Mouse (Mus musculus) erythroblast, adult 5-6 weeks (primary cell): ENCODE data around the gene Sdf2. TPM values are rescaled to one million over a fixed set of nuclear protein-coding genes. Genes with fewer than 3 reads are reported as not detected.

Experiments
- ATAC-seq: replicated peaks from 2 replicates; pipeline ENCODE4 v1.8.0; 2016; ENCODE audit warnings: moderate number of reproducible peaks, mild to moderate bottlenecking, moderate TSS enrichment, inconsistent platforms; ENCODE audit not compliant: poor library complexity, low FRiP score, severe bottlenecking
- total RNA-seq, 2 experiments: library from RNA; stranded (forward) in 1 of 2; stranded (reverse) in 1 of 2; fragments of 150-400 nt in 1 of 2; fragments of 200-764, 138-1000 nt in 1 of 2; gene quantifications; 2 replicates each; pipeline versions ENCODE4 v1.2.3 to v1.2.4; 2015 to 2017; ENCODE audit warnings: low replicate concordance in 2 of 2

Sdf2 gene
- total RNA-seq (2015; ENCODE audit: low replicate concordance) (18.8 and 19.4 TPM in 2 replicates), total RNA-seq (2017; ENCODE audit: low replicate concordance) (16.7 and 25.2 TPM in 2 replicates)

GRCm38 (mm10) chr11:78245627-78246317 lies at the start of gene Sdf2, which contains the start of gene Supt6:
Gene Sdf2, plus strand, starts transcription at chr11:78245746.
Gene Supt6, minus strand, starts transcription at chr11:78245987.
- ATAC-seq = peak; percentile 90

- ATAC-seq = no peak
These were observed 43.2 kb upstream of the Sdf2 start for GRCm38 (mm10) chr11:78202372-78202771.

- no peak for ATAC-seq
These were observed 41.3 kb upstream of the Sdf2 start for GRCm38 (mm10) chr11:78204287-78204686.

GRCm38 (mm10) chr11:78205361-78206206 lies 40.0 kb upstream of the Sdf2 start:
- no peak for ATAC-seq

GRCm38 (mm10) chr11:78207190-78207589 lies 38.4 kb upstream of the Sdf2 start:
- no peak for ATAC-seq

GRCm38 (mm10) chr11:78209886-78210285 lies 35.7 kb upstream of the Sdf2 start:
- ATAC-seq = no peak

GRCm38 (mm10) chr11:78210615-78211014 lies 34.9 kb upstream of the Sdf2 start:
- no peak for ATAC-seq

- ATAC-seq = no peak
These were observed 34.0 kb upstream of the Sdf2 start for GRCm38 (mm10) chr11:78211513-78211912.

GRCm38 (mm10) chr11:78213086-78213817 lies 32.3 kb upstream of the Sdf2 start:
- no peak for ATAC-seq

- no peak for ATAC-seq
These were observed 29.7 kb upstream of the Sdf2 start for GRCm38 (mm10) chr11:78215709-78216317.

GRCm38 (mm10) chr11:78223586-78223985 lies 22.0 kb upstream of the Sdf2 start:
- ATAC-seq = no peak

- 0 out of 2 replicates have a peak, but pooled peaks have one; percentile 19 for ATAC-seq
These were observed 14.0 kb upstream of the Sdf2 start for GRCm38 (mm10) chr11:78231518-78231917.

GRCm38 (mm10) chr11:78240193-78240857 lies 5.2 kb upstream of the Sdf2 start:
- no peak for ATAC-seq

GRCm38 (mm10) chr11:78245261-78245626 lies 302 bp upstream of the Sdf2 start:
- ATAC-seq = peak; percentile 6; the same call in 1 of the 2 replicates

- no peak for ATAC-seq
These were observed 919 bp downstream of the Sdf2 start for GRCm38 (mm10) chr11:78246318-78247011.

GRCm38 (mm10) chr11:78247012-78247348 lies 1.4 kb downstream of the Sdf2 start:
- no peak for ATAC-seq

GRCm38 (mm10) chr11:78247727-78248140 lies 2.2 kb downstream of the Sdf2 start:
- ATAC-seq = no peak

- no peak for ATAC-seq
These were observed 11.1 kb downstream of the Sdf2 start for GRCm38 (mm10) chr11:78256618-78257017.
